ENCODE assay signal across 28 mouse cellular contexts in genomic region chr5:92365146-92365705, GRCm38 (mm10). TPM values are rescaled to one million over a fixed set of nuclear protein-coding genes. Genes with fewer than 3 reads are reported as not detected.
DNase-seq lines count a peak whose midpoint lies in the region; ATAC-seq lines count a peak whose summit lies in the region.
"Had no signal": no experiment of that assay in that cellular context is flagged by ENCODE, and none has a peak within 500 bp of the region (broad histone marks: within the 10 kb centered on the region; RNA-seq: fewer than 3 reads in every experiment).

No protein-coding gene starts in this region.

- H3K27me3 ChIP-seq in kidney, embryonic 15.5 days, result 0 out of 2 replicates have a peak, but pooled peaks cover 4% of the 10 kb centered on the region
- H3K27me3 ChIP-seq: embryonic facial prominence, embryonic 12.5 days; intestine, embryonic 15.5 days; liver, embryonic 13.5 days; midbrain, embryonic 13.5 days had no signal

- DNase-seq in cerebellum, adult 18-20 months, result peak; percentile 52 to 55
- no peak for DNase-seq in cerebellum, adult 9-10 months
- peak; percentile 57 for DNase-seq in kidney, adult 11 months
- peak; percentile 24 for DNase-seq in left cerebral cortex, postnatal 4 days
- DNase-seq in left cerebral cortex, adult 8-10 months (ENCODE audit: low spot score in 2 of 2), result no peak
- peak; percentile 52 to 59 for DNase-seq in kidney, postnatal 36 days
- no peak for DNase-seq in layer of hippocampus, postnatal 25 days (ENCODE audit: extremely low spot score in 1 of 2, low spot score in 1 of 2)
- DNase-seq: adrenal gland, postnatal 10 days; heart, postnatal 10 days; liver, embryonic 13.5 days; lung, adult 2 months; lung, postnatal 14 days; spleen, adult 18-20 months had no signal

- H3K9ac ChIP-seq in kidney, embryonic 15.5 days, result no peak overlapping the region
- H3K9ac ChIP-seq: embryonic facial prominence, embryonic 12.5 days; intestine, embryonic 15.5 days; limb, embryonic 12.5 days; liver, embryonic 13.5 days; midbrain, embryonic 13.5 days had no signal

- H3K27ac ChIP-seq in kidney, embryonic 15.5 days, result no peak overlapping the region
- H3K27ac ChIP-seq: embryonic facial prominence, embryonic 12.5 days; heart, embryonic 10.5 days; hindbrain, embryonic 10.5 days; intestine, embryonic 15.5 days; limb, embryonic 12.5 days; liver, embryonic 13.5 days; midbrain, embryonic 13.5 days had no signal

- intact Hi-C loops in left cerebral cortex, postnatal 4 days (cut with DNase I), result no loop called here

- 72% methylated on average over 11 of the region's 11 CpGs for WGBS in kidney, embryonic 15.5 days

- H3K4me2 ChIP-seq in kidney, embryonic 15.5 days, result no peak overlapping the region
- H3K4me2 ChIP-seq: embryonic facial prominence, embryonic 12.5 days; intestine, embryonic 15.5 days; limb, embryonic 12.5 days; liver, embryonic 13.5 days; midbrain, embryonic 13.5 days had no signal

- H3K4me3 ChIP-seq in kidney, embryonic 15.5 days (replicated peaks), result no peak overlapping the region
- H3K4me3 ChIP-seq: embryonic facial prominence, embryonic 12.5 days; heart, embryonic 10.5 days; hindbrain, embryonic 10.5 days; intestine, embryonic 15.5 days; limb, embryonic 12.5 days; liver, embryonic 13.5 days; midbrain, embryonic 13.5 days had no signal

- no peaks in the 10 kb centered on the region for H3K36me3 ChIP-seq in kidney, embryonic 15.5 days
- H3K36me3 ChIP-seq: embryonic facial prominence, embryonic 12.5 days; heart, embryonic 10.5 days; hindbrain, embryonic 10.5 days; intestine, embryonic 15.5 days; limb, embryonic 12.5 days; liver, embryonic 13.5 days; midbrain, embryonic 13.5 days had no signal

- ATAC-seq in kidney, embryonic 15.5 days (replicated peaks; ENCODE audit: low FRiP score), result no peak
- ATAC-seq: hindbrain, embryonic 16.5 days; intestine, embryonic 15.5 days; midbrain, embryonic 13.5 days had no signal

- H3K9me3 ChIP-seq in kidney, embryonic 15.5 days (replicated peaks), result no peaks in the 10 kb centered on the region
- H3K9me3 ChIP-seq: embryonic facial prominence, embryonic 12.5 days; heart, embryonic 10.5 days; hindbrain, embryonic 10.5 days; intestine, embryonic 15.5 days; limb, embryonic 12.5 days; liver, embryonic 13.5 days; midbrain, embryonic 13.5 days had no signal

- H3K4me1 ChIP-seq in kidney, embryonic 15.5 days, result peaks cover 11% of the 10 kb centered on the region; the same call in 1 of the 2 replicates
- H3K4me1 ChIP-seq: embryonic facial prominence, embryonic 12.5 days had no signal

RNA-seq across cellular contexts. Expression of gene Cxcl10, which starts 16.5 kb away (rescaled TPM):
- polyA plus RNA-seq in kidney, embryonic 15.5 days (2015; fragmentation: Nextera tagmentation; extraction: Ambion mirVana), result 0.72 and 1.4 TPM in 2 replicates
- not detected for total RNA-seq in left cerebral cortex, postnatal 4 days (2021)
- 1 to 10 TPM in 2 of 4 experiments, not detected in 2; 1.8 to 2.7 TPM for total RNA-seq in left cerebral cortex, adult 8-10 months (2022)
- not detected for total RNA-seq in layer of hippocampus, postnatal 25 days (2021)
- total RNA-seq: layer of hippocampus, adult 18-20 months; layer of hippocampus, postnatal 14 days; left cerebral cortex, postnatal 10 days had no signal
- polyA plus RNA-seq: testis, adult 2 months had no signal

RNA-seq across cellular contexts. Expression of gene Art3, which starts 33.6 kb away (rescaled TPM):
- 3.0 and 3.9 TPM in 2 replicates for polyA plus RNA-seq in kidney, embryonic 15.5 days (2015; fragmentation: Nextera tagmentation; extraction: Ambion mirVana)
- 1 to 10 TPM; 4.1 to 5.6 TPM for total RNA-seq in left cerebral cortex, postnatal 4 days (2021)
- total RNA-seq in left cerebral cortex, adult 8-10 months (2022), result 1 to 10 TPM; 5.0 to 8.0 (median 6.7) TPM
- total RNA-seq in layer of hippocampus, postnatal 25 days (2021), result 1 to 10 TPM; 5.0 to 5.5 TPM
- total RNA-seq: neutrophil, adult 5-6 weeks had no signal

RNA-seq across cellular contexts. Expression of gene Cxcl9, which starts 37.3 kb away (rescaled TPM):
- polyA plus RNA-seq in kidney, embryonic 15.5 days (2015; fragmentation: Nextera tagmentation; extraction: Ambion mirVana), result not detected in 2 replicates
- not detected for total RNA-seq in left cerebral cortex, postnatal 4 days (2021)
- under 1 TPM in 1 of 4 experiments, not detected in 3; 0.26 TPM for total RNA-seq in left cerebral cortex, adult 8-10 months (2022)
- total RNA-seq in layer of hippocampus, postnatal 25 days (2021), result not detected
- total RNA-seq: layer of hippocampus, adult 18-20 months; layer of hippocampus, postnatal 14 days; left cerebral cortex, postnatal 10 days; monocyte, adult 5-6 weeks had no signal
- polyA plus RNA-seq: embryonic facial prominence, embryonic 12.5 days; forebrain, embryonic 11.5 days; heart, embryonic 10.5 days; hindbrain, embryonic 10.5 days; hindbrain, embryonic 16.5 days; intestine, embryonic 15.5 days; limb, embryonic 12.5 days; liver, embryonic 13.5 days; midbrain, embryonic 13.5 days had no signal

RNA-seq across cellular contexts. Expression of gene Sdad1, which starts 54.9 kb away (rescaled TPM):
- 45.7 and 47.9 TPM in 2 replicates for polyA plus RNA-seq in kidney, embryonic 15.5 days (2015; fragmentation: Nextera tagmentation; extraction: Ambion mirVana)
- total RNA-seq in left cerebral cortex, postnatal 4 days (2021), result 10 to 100 TPM; 28.2 to 31.0 TPM
- total RNA-seq in left cerebral cortex, adult 8-10 months (2022), result 10 to 100 TPM; 17.4 to 23.6 (median 21.1) TPM
- 10 to 100 TPM; 20.1 to 25.5 TPM for total RNA-seq in layer of hippocampus, postnatal 25 days (2021)

Comparison
In these comparisons a context has a peak if more than half of its experiments do, and no peak if none do; other contexts are left out.
1. DNase-seq: peak in cerebellum, adult 18-20 months (2 of 2), kidney, adult 11 months (single experiment), left cerebral cortex, postnatal 4 days (single experiment) and kidney, postnatal 36 days (2 of 2); none in cerebellum, adult 9-10 months (single experiment), left cerebral cortex, adult 8-10 months (0 of 2) and layer of hippocampus, postnatal 25 days (0 of 2).